Mouse (Mus musculus): Measurements from ENCODE around the gene Abhd18.
"Not testable (repeated sequence)": the region's sequence is repeated elsewhere in the genome, so short reads cannot be mapped to it uniquely, and the experiment has no call there.

Abhd18 gene

GRCm38 (mm10) chr3:40846957-40847017 lies at the start of gene Abhd18:
Gene Abhd18, plus strand, starts transcription at chr3:40846970.
- not testable (repeated sequence) for DNase-seq (ENCODE audit: low read depth, low spot score)

DNA sequence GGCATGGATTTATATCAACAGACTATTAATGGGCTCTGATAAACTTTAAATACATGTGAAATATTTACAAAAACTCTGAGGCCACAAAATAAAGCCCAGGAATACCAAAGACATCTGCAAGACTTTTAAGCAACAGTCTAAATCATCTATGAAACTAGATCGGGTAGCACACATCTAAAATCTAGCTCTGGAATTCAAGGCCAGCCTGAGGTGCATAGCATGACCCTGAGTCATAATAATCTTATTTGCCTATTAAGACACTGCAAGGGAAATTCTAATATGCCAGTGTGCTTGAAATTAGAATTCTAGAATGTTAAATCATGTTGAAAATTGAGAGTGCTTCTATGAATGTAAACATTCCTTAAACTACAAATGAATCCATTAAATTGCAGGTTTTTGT lies 48.7 kb upstream of the Abhd18 start:
- no peak for DNase-seq (ENCODE audit: low read depth, low spot score)

GRCm38 (mm10) chr3:40798500-40798899 lies 48.3 kb upstream of the Abhd18 start:
- DNase-seq (ENCODE audit: low read depth, low spot score), result peak; percentile 85

GRCm38 (mm10) chr3:40799530-40800372 lies 47.0 kb upstream of the Abhd18 start, which contains the start of gene Plk4:
Gene Plk4, plus strand, starts transcription at chr3:40800019.
- peak; percentile 98 for DNase-seq (ENCODE audit: low read depth, low spot score)

DNA sequence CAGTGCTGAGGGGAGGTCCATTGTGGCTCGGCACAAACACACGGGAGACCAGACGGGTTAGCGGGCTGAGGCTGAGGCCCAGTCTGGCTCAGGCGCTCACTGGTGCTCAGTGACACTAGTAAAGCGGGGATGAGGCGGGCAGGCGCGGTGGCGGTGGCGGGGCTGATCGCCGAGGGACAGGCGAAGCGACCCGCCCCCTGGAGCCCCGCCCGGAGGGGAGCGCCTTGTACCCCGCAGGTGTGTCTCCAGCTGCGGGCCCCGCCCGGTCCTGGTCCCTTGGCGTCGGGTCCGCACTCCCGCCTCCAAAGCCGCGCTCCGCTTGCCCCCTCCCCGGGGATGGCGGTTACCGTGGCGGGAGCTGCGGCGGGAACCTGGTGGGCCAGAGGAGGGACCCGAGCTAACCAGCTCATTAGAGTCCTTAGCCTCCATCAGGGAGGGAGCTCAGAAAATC lies 46.4 kb upstream of the Abhd18 start:
- DNase-seq (ENCODE audit: low read depth, low spot score), result peak; percentile 69

- DNase-seq (ENCODE audit: low read depth, low spot score), result no peak
Measured at GRCm38 (mm10) chr3:40806871-40807270, 39.9 kb upstream of the Abhd18 start.

GRCm38 (mm10) chr3:40808686-40809085 lies 38.1 kb upstream of the Abhd18 start:
- no peak for DNase-seq (ENCODE audit: low read depth, low spot score)

DNA sequence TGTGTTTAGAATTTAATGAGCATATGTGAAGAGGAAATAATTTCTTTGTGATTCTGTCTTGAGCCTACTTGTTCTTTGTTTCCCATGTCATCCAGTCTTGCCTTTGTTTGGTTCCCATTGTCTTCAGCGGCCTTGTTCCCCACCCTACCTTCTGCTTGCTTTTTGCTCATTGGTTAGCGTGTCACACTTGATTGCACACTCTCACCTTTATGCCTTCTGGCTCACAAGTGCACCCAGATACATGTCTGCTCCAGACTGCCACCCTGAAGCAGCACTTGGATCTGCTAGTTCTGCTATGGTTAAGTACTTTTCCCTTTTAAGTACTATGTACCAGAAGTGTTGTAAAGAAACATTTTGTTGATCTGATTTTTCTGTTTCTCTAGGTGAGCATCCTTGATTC lies 36.9 kb upstream of the Abhd18 start:
- DNase-seq (ENCODE audit: low read depth, low spot score), result no peak

DNA sequence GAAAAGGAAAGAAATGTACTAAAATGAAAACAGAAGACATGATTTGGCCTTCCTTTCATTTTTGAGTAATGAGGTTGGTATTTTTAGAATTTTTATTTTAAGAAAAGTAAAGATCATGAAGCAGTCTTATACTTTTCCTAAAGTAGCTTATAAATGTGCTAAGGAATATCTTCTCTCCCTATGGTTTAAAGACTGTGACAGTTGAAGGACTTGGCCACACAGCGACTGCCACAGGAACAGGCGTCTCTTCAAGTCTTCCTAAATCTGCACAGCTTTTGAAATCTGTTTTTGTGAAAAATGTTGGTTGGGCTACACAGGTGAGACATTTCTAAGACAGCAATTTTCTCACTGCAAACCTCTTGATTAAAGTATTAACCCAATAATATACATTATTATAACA lies 33.5 kb upstream of the Abhd18 start:
- DNase-seq (ENCODE audit: low read depth, low spot score), result no peak

DNA sequence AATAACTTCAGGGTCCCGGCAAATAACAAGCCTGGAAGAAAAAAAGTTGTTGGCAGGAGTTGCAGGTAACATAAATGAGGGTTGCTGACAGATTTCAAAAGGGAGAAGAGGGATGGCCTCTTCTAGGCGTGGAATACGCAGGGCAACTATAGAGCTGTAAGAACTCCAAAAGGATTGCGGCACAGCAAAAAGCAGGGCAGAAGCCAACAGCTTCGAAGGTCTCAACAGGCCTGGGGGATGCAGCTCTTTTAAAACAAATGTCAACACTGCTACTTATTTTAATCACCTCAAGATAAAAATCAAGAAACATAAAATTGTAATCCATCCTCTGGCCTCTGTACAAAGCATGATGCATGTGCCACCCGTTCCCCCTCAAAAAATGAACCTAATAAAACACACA lies 1.2 kb upstream of the Abhd18 start:
- DNase-seq (ENCODE audit: low read depth, low spot score), result not testable (repeated sequence)

GRCm38 (mm10) chr3:40846473-40846956 lies 255 bp upstream of the Abhd18 start, which contains the start of gene Mfsd8:
Gene Mfsd8, minus strand, starts transcription at chr3:40846886.
- peak; percentile 98 for DNase-seq (ENCODE audit: low read depth, low spot score)

DNA sequence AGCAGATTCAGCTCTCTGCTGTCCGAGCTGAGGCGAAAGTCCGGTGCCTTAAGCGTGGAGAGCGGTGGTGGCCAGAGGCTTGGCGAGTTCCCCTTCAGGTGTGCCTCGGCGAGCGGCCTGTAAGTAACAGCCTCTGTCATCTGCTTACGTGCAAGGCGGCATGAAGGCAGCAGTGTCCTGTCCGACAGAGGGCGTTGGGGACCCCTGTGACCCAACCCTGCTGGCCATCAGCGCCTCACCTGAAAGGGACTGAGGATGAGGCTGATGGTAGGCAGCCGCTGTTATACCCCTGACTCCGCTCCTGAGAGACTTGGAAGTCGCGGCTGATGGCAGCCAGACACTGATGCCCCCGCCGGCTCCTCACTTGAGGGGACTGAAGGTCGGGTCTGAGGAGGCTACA lies 248 bp downstream of the Abhd18 start:
- DNase-seq (ENCODE audit: low read depth, low spot score), result peak; percentile 65

GRCm38 (mm10) chr3:40847936-40848335 lies 1.2 kb downstream of the Abhd18 start:
- DNase-seq (ENCODE audit: low read depth, low spot score), result not testable (repeated sequence)

DNA sequence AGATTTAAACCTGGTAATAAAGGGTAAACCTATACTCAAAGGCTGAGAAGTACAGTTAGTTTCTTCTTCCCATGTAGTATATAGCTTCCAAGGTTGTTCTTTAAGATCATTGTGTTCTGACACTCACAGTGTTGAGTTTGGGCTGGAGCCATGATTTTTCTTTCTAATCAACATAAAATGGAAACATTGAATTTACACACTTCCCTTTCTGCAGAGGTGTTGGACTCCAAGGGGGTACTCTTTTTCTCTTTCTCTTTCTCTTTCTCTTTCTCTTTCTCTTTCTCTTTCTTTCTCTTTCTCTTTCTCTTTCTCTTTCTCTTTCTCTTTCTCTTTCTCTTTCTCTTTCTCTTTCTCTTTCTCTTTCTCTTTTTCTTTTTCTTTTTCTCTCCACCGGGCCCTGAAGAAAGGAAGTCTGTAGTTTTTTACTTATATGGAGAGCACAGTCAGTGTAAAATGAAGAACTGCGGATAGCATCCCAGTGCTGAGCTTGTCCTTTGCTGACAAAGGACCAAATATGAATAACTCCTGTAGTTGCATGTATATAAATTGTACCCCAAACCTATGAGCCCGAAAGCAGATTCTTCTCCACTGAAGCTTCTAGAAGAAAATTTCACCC lies 6.5 kb downstream of the Abhd18 start:
- peak; percentile 15 for DNase-seq (ENCODE audit: low read depth, low spot score)

GRCm38 (mm10) chr3:40893816-40894258 lies 47.1 kb downstream of the Abhd18 start:
- DNase-seq (ENCODE audit: low read depth, low spot score), result peak; percentile 99

GRCm38 (mm10) chr3:40894336-40894735 lies 47.6 kb downstream of the Abhd18 start:
- DNase-seq (ENCODE audit: low read depth, low spot score), result peak; percentile 55

DNA sequence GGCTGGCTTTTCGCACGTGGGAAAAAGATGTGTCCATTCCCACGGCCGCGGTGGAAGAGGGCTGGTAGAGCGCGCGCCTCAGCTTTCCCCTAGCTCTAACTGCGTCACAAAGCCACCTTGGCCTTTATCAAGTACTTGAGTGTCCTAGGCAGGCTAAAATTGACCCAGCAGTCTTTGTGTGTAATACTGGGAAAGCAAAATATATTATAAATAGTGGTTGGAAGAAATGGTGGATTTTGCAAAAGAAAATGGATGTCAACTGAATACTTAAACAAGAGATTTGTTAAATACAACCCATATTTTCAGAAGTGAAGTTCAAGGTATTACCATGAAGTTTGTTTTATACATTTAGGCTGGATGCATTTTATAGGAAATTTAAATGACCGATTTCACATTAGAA lies 55.7 kb downstream of the Abhd18 start, which contains the start of gene 1700034I23Rik:
Gene 1700034I23Rik, minus strand, starts transcription at position 101 of the 400 bp plus-strand sequence.
- DNase-seq (ENCODE audit: low read depth, low spot score), result not testable (repeated sequence)

DNA sequence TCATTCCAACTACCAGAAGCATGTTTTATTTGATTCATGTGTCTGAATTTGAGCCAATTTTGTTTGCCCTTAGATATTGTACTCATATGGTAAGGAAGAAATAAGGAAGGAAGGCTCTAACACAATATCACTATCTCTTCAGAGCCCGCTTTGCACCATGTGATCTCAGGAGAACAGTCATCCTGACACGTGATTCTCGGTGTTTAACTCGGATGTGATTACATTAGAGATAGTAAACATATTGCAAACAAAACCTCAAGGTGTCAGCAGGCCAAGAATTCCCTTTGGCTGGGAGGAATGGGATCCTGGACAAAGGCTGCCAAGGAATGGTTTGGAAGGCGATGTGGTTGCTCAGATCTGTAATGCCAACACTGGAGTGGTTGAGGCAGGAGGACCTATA lies 91.4 kb downstream of the Abhd18 start:
- no peak for DNase-seq (ENCODE audit: low read depth, low spot score)

DNA sequence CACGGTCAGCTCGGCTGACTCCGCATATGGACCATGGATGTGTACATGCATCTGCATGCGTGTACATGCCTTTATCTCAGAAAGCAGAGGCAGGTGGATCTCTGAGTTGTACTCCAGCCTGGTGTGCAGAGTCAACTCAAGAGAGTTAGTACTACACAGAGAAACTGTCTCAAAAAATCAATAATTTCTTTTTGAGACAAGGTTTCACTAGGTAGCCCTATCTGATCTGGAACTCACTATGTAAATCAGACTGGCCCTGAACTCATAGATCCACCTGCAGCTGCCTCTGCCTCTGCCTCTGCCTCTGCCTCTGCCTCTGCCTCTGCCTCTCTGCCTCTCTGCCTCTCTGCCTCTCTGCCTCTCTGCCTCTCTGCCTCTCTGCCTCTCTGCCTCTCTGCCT lies 91.8 kb downstream of the Abhd18 start:
- DNase-seq (ENCODE audit: low read depth, low spot score), result no peak

GRCm38 (mm10) chr3:40939019-40939418 lies 92.2 kb downstream of the Abhd18 start:
- DNase-seq (ENCODE audit: low read depth, low spot score), result no peak

GRCm38 (mm10) chr3:40949170-40949902 lies 102.6 kb downstream of the Abhd18 start, which contains the start of gene Larp1b:
Gene Larp1b, plus strand, starts transcription at chr3:40949828.
- peak; percentile 100 for DNase-seq (ENCODE audit: low read depth, low spot score)

DNA sequence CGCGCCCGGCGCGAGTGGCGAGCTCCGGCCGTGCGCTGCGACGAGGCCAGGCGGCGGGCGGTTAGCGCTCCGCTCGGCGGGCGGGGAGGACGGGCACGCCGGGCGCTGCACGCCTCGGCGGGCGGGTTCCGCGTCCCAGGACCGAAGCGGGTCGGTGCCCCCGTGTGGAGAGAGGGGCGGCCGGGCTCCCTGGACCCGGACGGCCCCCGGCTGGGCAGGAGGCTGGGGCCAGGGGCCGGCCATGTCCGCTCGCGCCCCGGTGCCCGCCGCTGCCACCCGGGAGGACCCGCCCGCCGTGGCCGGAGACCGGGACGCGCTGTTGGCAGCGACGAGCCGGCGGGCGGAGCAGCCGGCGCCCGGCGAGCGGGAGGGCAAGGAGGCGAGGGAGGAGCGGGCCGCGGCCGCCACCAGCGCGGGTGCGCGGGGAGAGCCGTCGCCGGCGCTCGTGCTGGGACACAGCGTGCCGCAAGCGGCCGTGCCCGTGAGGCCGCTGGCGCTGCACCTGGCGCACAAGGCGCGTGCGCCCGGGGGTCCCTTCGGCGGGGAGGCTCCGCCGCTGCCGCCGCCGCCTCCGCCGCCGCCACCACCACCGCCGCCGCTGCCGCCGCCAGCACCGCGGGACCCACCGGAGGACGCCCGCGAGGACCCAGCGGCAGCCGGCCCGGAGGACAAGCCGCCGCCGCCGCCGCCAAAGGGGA lies 103.3 kb downstream of the Abhd18 start:
- peak; percentile 72 for DNase-seq (ENCODE audit: low read depth, low spot score)
